Mouse (Mus musculus): ENCODE data around the gene Gm10666.
"Not testable (repeated sequence)": the region's sequence is repeated elsewhere in the genome, so short reads cannot be mapped to it uniquely, and the experiment has no call there.

The Gm10666 gene

DNA sequence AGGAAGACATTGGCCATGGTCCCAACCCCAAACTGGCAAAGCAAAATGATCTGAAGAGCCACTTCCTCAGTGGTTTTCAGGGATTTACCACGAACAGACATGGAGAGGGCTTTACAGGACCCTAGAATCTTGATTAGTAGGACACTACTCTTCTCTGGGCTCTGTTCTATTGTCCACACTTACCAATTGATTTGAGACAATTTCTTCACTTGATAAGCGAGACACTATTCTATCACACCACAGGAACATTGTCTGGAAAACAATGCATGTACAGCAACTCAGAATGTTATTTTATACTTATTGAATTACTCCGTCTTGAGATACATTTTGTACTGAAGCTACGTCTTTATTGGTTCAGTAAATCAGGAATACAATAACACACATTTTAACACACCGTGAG, at the start of gene Gm10666:
TSS of gene Gm10666 (minus strand) at position 101 of the 400 bp plus-strand sequence.
- DNase-seq (ENCODE audit: low spot score), result not testable (repeated sequence)

DNA sequence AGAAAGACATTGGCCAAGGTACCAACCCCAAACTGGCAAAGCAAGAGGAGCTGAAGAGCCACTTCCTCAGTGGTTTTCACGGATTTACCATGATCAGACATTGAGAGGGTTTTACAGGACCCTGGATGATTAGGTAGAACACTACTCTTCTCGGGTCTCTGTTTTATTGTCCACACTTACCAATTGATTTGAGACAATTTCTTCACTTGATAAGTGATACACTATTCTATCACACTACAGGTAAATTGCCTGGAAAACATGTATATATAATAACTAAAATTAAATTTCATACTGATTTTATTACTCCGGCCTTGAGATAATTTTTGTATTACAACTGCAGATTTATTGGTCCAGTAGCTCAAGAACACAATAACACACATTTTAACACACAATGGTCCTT, 29.4 kb upstream of the Gm10666 start, which contains the start of gene Vmn1r142:
TSS of gene Vmn1r142 (minus strand) at position 101 of the 400 bp plus-strand sequence.
- DNase-seq (ENCODE audit: low spot score), result not testable (repeated sequence)

DNA sequence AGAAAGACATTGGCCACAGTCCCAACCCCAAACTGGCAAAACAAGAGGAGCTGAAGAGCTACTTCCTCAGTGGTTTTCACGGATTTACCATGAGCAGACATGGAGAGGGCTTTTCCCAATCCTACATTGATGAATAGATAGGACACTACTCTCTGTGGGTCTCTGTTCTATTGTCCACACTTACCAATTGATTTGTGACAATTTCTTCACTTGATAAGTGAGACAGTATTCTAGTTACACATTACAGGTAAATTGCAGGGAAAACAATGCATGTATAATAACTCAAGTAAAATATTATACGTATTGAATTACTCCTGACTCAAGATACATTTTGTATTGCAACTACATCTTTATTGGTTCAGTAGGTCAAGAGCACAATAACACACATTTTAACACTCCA, 16.4 kb downstream of the Gm10666 start, which contains the start of gene Gm16451:
TSS of gene Gm16451 (minus strand) at position 101 of the 400 bp plus-strand sequence.
- not testable (repeated sequence) for DNase-seq (ENCODE audit: low spot score)

All from ovary, postnatal 10 days (tissue).